Mouse (Mus musculus): ENCODE results near the gene Elmo1. TPM values are rescaled to one million over a fixed set of nuclear protein-coding genes. Genes with fewer than 3 reads are reported as not detected.

The Elmo1 gene
- polyA plus RNA-seq, 1 experiment from 2014 or later, result 23.5 TPM

DNA sequence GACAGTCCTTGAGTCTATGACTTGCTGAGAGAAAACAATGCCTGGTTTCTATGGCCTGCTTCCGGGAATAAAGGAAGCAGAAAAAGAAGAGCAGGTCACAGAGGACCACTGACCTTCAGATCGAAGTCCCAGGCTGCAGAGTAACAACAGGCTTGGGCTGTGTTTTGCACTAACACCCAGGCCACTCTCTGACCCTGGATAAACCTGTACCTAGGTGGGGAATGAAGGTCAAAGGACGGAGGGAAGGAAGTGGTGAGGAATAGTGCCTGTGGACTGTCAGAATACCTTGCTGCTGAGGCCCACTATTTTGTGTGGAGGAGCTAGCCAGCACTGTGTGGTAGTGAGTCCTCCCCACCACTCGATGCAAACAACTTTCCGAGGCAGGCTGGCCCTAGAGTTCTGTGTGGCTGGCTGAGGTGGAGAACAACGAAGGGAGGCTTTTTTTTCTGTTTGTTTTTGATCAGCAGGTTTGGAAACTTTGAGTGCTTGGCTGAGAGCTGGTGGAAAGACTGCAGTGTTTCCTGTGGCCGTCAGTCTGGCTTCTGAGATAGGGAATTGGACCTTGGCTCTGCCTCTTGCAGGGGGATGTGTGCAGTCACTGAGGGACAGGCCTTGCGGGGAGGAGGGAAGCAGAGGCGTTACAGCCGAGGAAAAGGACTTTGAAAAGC lies 83.7 kb downstream of the Elmo1 start:
- H3K27me3 ChIP-seq, result no peaks in the 10 kb centered on the region
- H3K4me2 ChIP-seq (replicated peaks), result no peak overlapping the region
- WGBS, result 31% methylated on average over 10 of the region's 10 CpGs
- H3K36me3 ChIP-seq, result no peaks in the 10 kb centered on the region
- peak overlapping the region; percentile 31; the same call in 1 of the 2 replicates for H3K27ac ChIP-seq (replicated peaks)
- no peaks in the 10 kb centered on the region for H3K4me1 ChIP-seq
- no peak overlapping the region for H3K9ac ChIP-seq
- H3K9me3 ChIP-seq (replicated peaks), result no peaks in the 10 kb centered on the region
- no peak for ATAC-seq (ENCODE audit: insufficient number of reproducible peaks, low FRiP score, low TSS enrichment, low read depth)
- no peak overlapping the region for H3K4me3 ChIP-seq (replicated peaks)

- no peaks in the 10 kb centered on the region for H3K27me3 ChIP-seq
- no peak overlapping the region for H3K4me2 ChIP-seq (replicated peaks)
- H3K36me3 ChIP-seq, result no peaks in the 10 kb centered on the region
- H3K27ac ChIP-seq (replicated peaks), result peak overlapping the region; percentile 31; the same call in 1 of the 2 replicates
- 63% methylated on average over 3 of the region's 3 CpGs for WGBS
- H3K9me3 ChIP-seq (replicated peaks), result no peaks in the 10 kb centered on the region
- no peak for ATAC-seq (ENCODE audit: insufficient number of reproducible peaks, low FRiP score, low TSS enrichment, low read depth)
- no peak overlapping the region for H3K4me3 ChIP-seq (replicated peaks)
- H3K4me1 ChIP-seq, result no peaks in the 10 kb centered on the region
- H3K9ac ChIP-seq, result no peak overlapping the region
Measured at GRCm38 (mm10) chr13:20174655-20175280, 84.4 kb downstream of the Elmo1 start.

DNA sequence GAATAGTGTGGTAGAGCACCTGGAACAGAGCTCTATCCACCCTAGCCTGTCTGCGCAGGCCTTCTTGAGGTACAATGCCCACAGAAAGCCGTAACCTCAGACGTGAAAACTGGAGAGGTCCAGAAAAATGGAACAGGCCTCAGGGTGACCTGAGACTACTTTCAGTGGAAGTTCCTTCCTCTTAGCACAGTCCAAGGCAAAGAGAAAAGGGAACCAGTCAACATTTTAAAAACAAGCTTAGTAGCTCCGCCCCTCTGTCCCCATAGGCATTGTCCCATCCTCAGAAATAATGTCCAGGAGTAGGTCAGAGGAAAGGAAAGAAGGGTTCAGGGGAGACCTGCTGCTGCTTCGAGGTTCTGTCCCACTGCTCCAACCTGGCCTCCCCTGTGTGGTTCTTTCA lies 90.3 kb downstream of the Elmo1 start:
- Histone ChIP-seq H3K36me3 (no peaks in the 10 kb centered on the region), H3K4me1 (peaks cover 27% of the 10 kb centered on the region), H3K9me3 (replicated peaks) (no peaks in the 10 kb centered on the region), H3K4me2 (replicated peaks) (no peak overlapping the region), H3K4me3 (replicated peaks) (no peak overlapping the region), H3K27ac (replicated peaks) (peak overlapping the region; percentile 39; the same call in 1 of the 2 replicates), H3K27me3 (no peaks in the 10 kb centered on the region), H3K9ac (no peak overlapping the region)
- WGBS, result 87% methylated on average over 5 of the region's 5 CpGs
- no peak for ATAC-seq (ENCODE audit: insufficient number of reproducible peaks, low FRiP score, low TSS enrichment, low read depth)

DNA sequence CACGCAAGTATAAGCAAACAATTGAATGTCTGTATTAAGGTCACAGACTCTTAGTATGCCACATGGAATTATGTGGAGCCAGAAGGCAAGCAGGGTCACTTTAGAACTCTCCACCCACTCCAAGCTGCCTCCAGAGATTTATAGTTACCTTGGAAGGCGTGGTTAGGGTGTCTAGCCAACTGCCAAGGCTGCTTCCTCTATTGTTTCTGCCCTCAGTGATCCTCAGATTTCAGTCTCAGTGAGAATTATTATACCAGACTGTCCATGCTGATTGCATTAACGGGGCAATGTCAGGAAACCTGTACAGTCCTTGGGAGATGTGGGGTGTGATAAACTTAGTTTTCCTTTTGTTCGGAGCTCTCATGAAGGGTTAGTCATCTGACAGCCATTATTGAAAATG lies 90.9 kb downstream of the Elmo1 start:
- H3K4me1 ChIP-seq, result peaks cover 27% of the 10 kb centered on the region
- H3K4me2 ChIP-seq (replicated peaks), result no peak overlapping the region
- 69% methylated on average over 4 of the region's 4 CpGs for WGBS
- H3K4me3 ChIP-seq (replicated peaks), result no peak overlapping the region
- no peaks in the 10 kb centered on the region for H3K9me3 ChIP-seq (replicated peaks)
- no peaks in the 10 kb centered on the region for H3K27me3 ChIP-seq
- no peak overlapping the region for H3K9ac ChIP-seq
- no peaks in the 10 kb centered on the region for H3K36me3 ChIP-seq
- ATAC-seq (ENCODE audit: insufficient number of reproducible peaks, low FRiP score, low TSS enrichment, low read depth), result no peak
- peak overlapping the region; percentile 12; the same call in 1 of the 2 replicates for H3K27ac ChIP-seq (replicated peaks)

GRCm38 (mm10) chr13:20182239-20182825 lies 91.9 kb downstream of the Elmo1 start:
- Histone ChIP-seq H3K36me3 (no peaks in the 10 kb centered on the region), H3K4me1 (peaks cover 27% of the 10 kb centered on the region), H3K27me3 (no peaks in the 10 kb centered on the region), H3K9me3 (replicated peaks) (no peaks in the 10 kb centered on the region), H3K4me3 (replicated peaks) (no peak overlapping the region), H3K27ac (replicated peaks) (peak overlapping the region; percentile 72), H3K4me2 (replicated peaks) (no peak overlapping the region), H3K9ac (no peak overlapping the region)
- ATAC-seq (ENCODE audit: insufficient number of reproducible peaks, low FRiP score, low TSS enrichment, low read depth), result peak; percentile 75; the same call in 1 of the 2 replicates
- 50% methylated on average over 6 of the region's 6 CpGs for WGBS

GRCm38 (mm10) chr13:20183512-20184238 lies 93.3 kb downstream of the Elmo1 start:
- ATAC-seq (ENCODE audit: insufficient number of reproducible peaks, low FRiP score, low TSS enrichment, low read depth), result peak; percentile 47; the same call in 1 of the 2 replicates
- Histone ChIP-seq H3K4me1 (peaks cover 27% of the 10 kb centered on the region), H3K9me3 (replicated peaks) (no peaks in the 10 kb centered on the region), H3K4me3 (replicated peaks) (no peak overlapping the region), H3K9ac (no peak overlapping the region), H3K36me3 (no peaks in the 10 kb centered on the region), H3K27ac (replicated peaks) (peak overlapping the region; percentile 72), H3K4me2 (replicated peaks) (no peak overlapping the region), H3K27me3 (no peaks in the 10 kb centered on the region)
- 14% methylated on average over 9 of the region's 9 CpGs for WGBS

DNA sequence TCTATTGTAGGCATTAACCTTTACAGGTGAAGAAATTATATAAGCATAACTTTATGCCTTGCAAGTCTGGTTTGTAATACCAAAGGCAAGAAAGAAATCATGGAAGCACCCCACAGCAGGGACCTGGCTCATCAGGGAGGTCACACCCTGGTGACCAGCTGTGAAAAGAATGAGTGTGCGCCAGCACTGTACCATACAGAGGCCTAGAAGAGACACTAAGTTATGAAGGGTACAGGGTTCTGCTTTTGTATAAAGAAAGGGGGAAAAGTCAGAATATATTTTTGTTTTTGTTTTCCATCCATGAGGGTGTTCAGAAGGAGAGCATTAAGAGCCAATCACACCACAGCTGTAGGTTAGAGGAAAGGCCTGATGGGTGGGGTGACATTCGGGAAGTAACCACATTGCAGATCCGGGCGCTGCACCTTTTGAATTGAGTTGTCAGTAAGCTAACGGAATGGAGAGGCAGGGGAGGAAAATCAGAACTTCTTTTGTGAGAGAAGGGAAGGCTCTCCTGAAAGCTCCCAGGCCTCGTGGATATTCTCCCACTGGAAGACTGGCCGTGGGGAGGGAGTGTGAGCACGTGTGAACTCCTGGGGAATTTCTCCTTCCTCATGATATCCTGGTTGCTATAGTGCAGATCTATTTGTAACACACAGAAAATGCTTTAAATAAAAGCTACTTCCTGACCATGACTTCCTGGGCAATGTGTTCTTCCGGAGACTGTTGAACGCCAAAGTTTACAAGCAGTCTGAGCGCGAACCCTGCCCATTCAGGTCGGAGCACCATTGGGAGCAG lies 94.0 kb downstream of the Elmo1 start:
- H3K27ac ChIP-seq (replicated peaks), result peak overlapping the region; percentile 72
- H3K27me3 ChIP-seq, result no peaks in the 10 kb centered on the region
- H3K4me1 ChIP-seq, result peaks cover 27% of the 10 kb centered on the region
- H3K9ac ChIP-seq, result no peak overlapping the region
- WGBS, result 72% methylated on average over 13 of the region's 13 CpGs
- H3K4me3 ChIP-seq (replicated peaks), result no peak overlapping the region
- ATAC-seq (ENCODE audit: insufficient number of reproducible peaks, low FRiP score, low TSS enrichment, low read depth), result no peak
- H3K36me3 ChIP-seq, result no peaks in the 10 kb centered on the region
- H3K4me2 ChIP-seq (replicated peaks), result no peak overlapping the region
- H3K9me3 ChIP-seq (replicated peaks), result no peaks in the 10 kb centered on the region

DNA sequence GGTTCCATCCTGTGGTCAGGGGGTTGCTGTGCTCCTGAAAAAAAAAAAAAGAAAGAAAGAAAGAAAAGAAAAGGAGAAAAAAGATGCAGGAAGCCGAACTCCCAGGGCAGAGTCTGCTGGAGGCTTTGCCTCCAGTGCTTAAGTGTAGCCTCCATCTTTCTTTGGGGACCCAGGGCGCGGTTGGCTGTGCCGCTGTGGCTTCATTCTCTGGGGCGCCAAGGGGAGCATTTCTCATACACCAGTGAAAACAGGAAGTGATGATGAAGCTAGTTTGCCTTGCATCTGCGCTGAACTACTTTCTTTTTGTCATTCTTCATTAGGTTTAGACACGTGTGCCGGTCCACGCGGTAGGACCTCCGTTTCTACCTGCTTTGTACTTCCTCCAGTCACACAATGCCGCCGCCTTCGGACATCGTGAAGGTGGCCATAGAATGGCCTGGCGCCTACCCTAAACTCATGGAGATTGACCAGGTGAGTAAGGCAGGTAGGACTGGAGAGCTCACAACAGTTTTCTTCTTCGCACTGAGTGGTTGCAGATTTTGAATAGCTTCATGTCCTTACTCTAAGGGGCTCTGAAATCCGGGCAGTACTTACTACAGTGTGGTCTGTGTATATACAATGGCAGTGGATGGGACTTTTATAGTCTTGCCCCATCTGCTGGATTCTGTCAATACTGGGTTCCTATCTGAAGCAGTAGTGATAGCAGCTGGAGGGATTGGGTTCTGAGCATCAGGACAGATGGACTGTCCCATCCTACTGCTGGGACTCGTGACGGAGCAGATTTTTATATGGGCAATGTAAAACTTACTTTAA lies 94.8 kb downstream of the Elmo1 start:
- Histone ChIP-seq H3K27me3 (no peaks in the 10 kb centered on the region), H3K36me3 (no peaks in the 10 kb centered on the region), H3K4me3 (replicated peaks) (no peak overlapping the region), H3K4me2 (replicated peaks) (no peak overlapping the region), H3K9me3 (replicated peaks) (no peaks in the 10 kb centered on the region), H3K9ac (no peak overlapping the region), H3K4me1 (peaks cover 27% of the 10 kb centered on the region), H3K27ac (replicated peaks) (peak overlapping the region; percentile 23; the same call in 1 of the 2 replicates)
- no peak for ATAC-seq (ENCODE audit: insufficient number of reproducible peaks, low FRiP score, low TSS enrichment, low read depth)
- 89% methylated on average over 20 of the region's 20 CpGs for whole genome bisulfite sequencing

DNA sequence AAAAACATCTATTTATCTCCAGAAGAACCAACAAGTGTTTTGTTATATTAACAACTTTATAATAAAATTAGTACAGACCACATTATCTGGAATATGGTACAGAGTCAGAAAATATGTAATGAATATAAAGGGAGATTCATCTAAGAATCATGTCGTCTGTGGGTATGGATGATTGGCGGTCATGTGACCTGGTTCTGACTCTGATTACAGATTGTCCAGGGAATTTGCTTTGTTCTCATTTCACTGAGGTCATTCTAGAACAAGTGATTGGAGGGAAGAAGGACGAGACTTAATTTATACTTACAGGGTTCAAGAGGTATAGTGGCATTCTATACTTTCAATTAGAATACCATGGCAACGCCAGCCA lies 95.4 kb downstream of the Elmo1 start:
- no peak overlapping the region for H3K4me3 ChIP-seq (replicated peaks)
- no peaks in the 10 kb centered on the region for H3K27me3 ChIP-seq
- no peaks in the 10 kb centered on the region for H3K36me3 ChIP-seq
- no peak overlapping the region for H3K27ac ChIP-seq (replicated peaks)
- no peak overlapping the region for H3K4me2 ChIP-seq (replicated peaks)
- 79% methylated on average over 4 of the region's 4 CpGs for WGBS
- no peak overlapping the region for H3K9ac ChIP-seq
- H3K4me1 ChIP-seq, result peaks cover 27% of the 10 kb centered on the region
- ATAC-seq (ENCODE audit: insufficient number of reproducible peaks, low FRiP score, low TSS enrichment, low read depth), result no peak
- no peaks in the 10 kb centered on the region for H3K9me3 ChIP-seq (replicated peaks)

DNA sequence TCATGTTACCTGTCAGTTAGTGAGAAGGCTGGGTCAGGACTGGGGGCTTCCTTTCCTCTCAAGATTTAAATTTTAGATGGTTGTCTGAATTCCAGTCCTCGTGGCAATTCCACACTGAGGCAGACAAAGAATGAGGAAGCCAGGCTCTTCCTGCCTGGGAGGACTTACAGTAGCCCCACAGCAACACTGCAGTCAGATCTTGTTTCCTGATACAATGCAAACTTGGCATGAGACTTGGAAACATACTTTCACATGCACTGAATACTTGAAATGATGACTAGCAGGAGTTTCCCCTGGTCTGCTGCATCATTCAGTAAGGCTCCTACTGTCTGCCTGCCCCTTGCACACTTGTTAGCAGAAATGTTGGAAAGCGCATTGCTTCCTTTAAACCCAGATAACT lies 97.3 kb downstream of the Elmo1 start:
- no peak overlapping the region for H3K4me3 ChIP-seq (replicated peaks)
- WGBS, result 48% methylated on average over 2 of the region's 2 CpGs
- H3K4me2 ChIP-seq (replicated peaks), result no peak overlapping the region
- ATAC-seq (ENCODE audit: insufficient number of reproducible peaks, low FRiP score, low TSS enrichment, low read depth), result no peak
- H3K27ac ChIP-seq (replicated peaks), result no peak overlapping the region
- peaks cover 18% of the 10 kb centered on the region for H3K4me1 ChIP-seq
- H3K9me3 ChIP-seq (replicated peaks), result no peaks in the 10 kb centered on the region
- H3K9ac ChIP-seq, result no peak overlapping the region
- H3K27me3 ChIP-seq, result no peaks in the 10 kb centered on the region
- H3K36me3 ChIP-seq, result no peaks in the 10 kb centered on the region
